Mouse (Mus musculus): ENCODE measurements at regions not wholly inside any gene's neighbourhood (a gene's known extent, or its start where the extent isn't known, plus 50 kb on each side); places are given as distances from the start of the nearest gene placed in this dataset.

GRCm38 (mm10) chr19:15146325-15146724 is 548.5 kb upstream of the Tle4 start:
- Histone ChIP-seq H3K4me2 (replicated peaks; ENCODE audit: low read depth, low read length) (no peak overlapping the region), H3K9ac (ENCODE audit: low read depth, low read length) (no peak overlapping the region), H3K36me3 (ENCODE audit: control insufficient read depth, insufficient read depth, low read length) (no peaks in the 10 kb centered on the region), H3K4me3 (ENCODE audit: low read length) (no peak overlapping the region), H3K9me3 (ENCODE audit: control insufficient read depth, low read length) (no peaks in the 10 kb centered on the region), H3K4me1 (ENCODE audit: control insufficient read depth, insufficient read depth, low read length) (no peaks in the 10 kb centered on the region), H3K27ac (ENCODE audit: low read depth, low read length) (no peak overlapping the region), H3K27me3 (ENCODE audit: control insufficient read depth, insufficient read depth, low read length) (no peaks in the 10 kb centered on the region)
- WGBS, result 89% methylated on average over 3 of the region's 3 CpGs
- no peak for ATAC-seq (ENCODE audit: low FRiP score, low TSS enrichment)

- H3K9ac ChIP-seq (ENCODE audit: low read depth, low read length), result no peak overlapping the region
- no peaks in the 10 kb centered on the region for H3K9me3 ChIP-seq (ENCODE audit: control insufficient read depth, low read length)
- WGBS, result 47% methylated on average over 4 of the region's 4 CpGs
- H3K4me3 ChIP-seq (ENCODE audit: low read length), result no peak overlapping the region
- H3K27me3 ChIP-seq (ENCODE audit: control insufficient read depth, insufficient read depth, low read length), result no peaks in the 10 kb centered on the region
- H3K36me3 ChIP-seq (ENCODE audit: control insufficient read depth, insufficient read depth, low read length), result no peaks in the 10 kb centered on the region
- H3K27ac ChIP-seq (ENCODE audit: low read depth, low read length), result no peak overlapping the region
- no peak for ATAC-seq (ENCODE audit: low FRiP score, low TSS enrichment)
- H3K4me1 ChIP-seq (ENCODE audit: control insufficient read depth, insufficient read depth, low read length), result no peaks in the 10 kb centered on the region
- H3K4me2 ChIP-seq (replicated peaks; ENCODE audit: low read depth, low read length), result no peak overlapping the region
Observed at GRCm38 (mm10) chr19:15127122-15127521, 529.3 kb upstream of the Tle4 start.

- H3K27me3 ChIP-seq (ENCODE audit: control insufficient read depth, insufficient read depth, low read length), result no peaks in the 10 kb centered on the region
- no peak overlapping the region for H3K4me2 ChIP-seq (replicated peaks; ENCODE audit: low read depth, low read length)
- no peak overlapping the region for H3K4me3 ChIP-seq (ENCODE audit: low read length)
- WGBS, result 92% methylated on average over 4 of the region's 4 CpGs
- no peak overlapping the region for H3K9ac ChIP-seq (ENCODE audit: low read depth, low read length)
- H3K27ac ChIP-seq (ENCODE audit: low read depth, low read length), result no peak overlapping the region
- H3K36me3 ChIP-seq (ENCODE audit: control insufficient read depth, insufficient read depth, low read length), result no peaks in the 10 kb centered on the region
- no peaks in the 10 kb centered on the region for H3K9me3 ChIP-seq (ENCODE audit: control insufficient read depth, low read length)
- ATAC-seq (ENCODE audit: low FRiP score, low TSS enrichment), result no peak
- no peaks in the 10 kb centered on the region for H3K4me1 ChIP-seq (ENCODE audit: control insufficient read depth, insufficient read depth, low read length)
Observed at GRCm38 (mm10) chr19:15108441-15109026, 510.7 kb upstream of the Tle4 start.

- Histone ChIP-seq H3K27me3 (ENCODE audit: control insufficient read depth, insufficient read depth, low read length) (no peaks in the 10 kb centered on the region), H3K27ac (ENCODE audit: low read depth, low read length) (no peak overlapping the region), H3K4me3 (ENCODE audit: low read length) (no peak overlapping the region), H3K9me3 (ENCODE audit: control insufficient read depth, low read length) (no peaks in the 10 kb centered on the region), H3K4me1 (ENCODE audit: control insufficient read depth, insufficient read depth, low read length) (no peaks in the 10 kb centered on the region), H3K4me2 (replicated peaks; ENCODE audit: low read depth, low read length) (no peak overlapping the region), H3K9ac (ENCODE audit: low read depth, low read length) (no peak overlapping the region), H3K36me3 (ENCODE audit: control insufficient read depth, insufficient read depth, low read length) (no peaks in the 10 kb centered on the region)
- 81% methylated on average over 1 of the region's 1 CpGs for WGBS
- no peak for ATAC-seq (ENCODE audit: low FRiP score, low TSS enrichment)
Observed at GRCm38 (mm10) chr19:15095054-15095453, 497.2 kb upstream of the Tle4 start.

- Histone ChIP-seq H3K27ac (ENCODE audit: low read depth, low read length) (no peak overlapping the region), H3K36me3 (ENCODE audit: control insufficient read depth, insufficient read depth, low read length) (no peaks in the 10 kb centered on the region), H3K4me1 (ENCODE audit: control insufficient read depth, insufficient read depth, low read length) (no peaks in the 10 kb centered on the region), H3K9me3 (ENCODE audit: control insufficient read depth, low read length) (no peaks in the 10 kb centered on the region), H3K4me2 (replicated peaks; ENCODE audit: low read depth, low read length) (no peak overlapping the region), H3K9ac (ENCODE audit: low read depth, low read length) (no peak overlapping the region), H3K4me3 (ENCODE audit: low read length) (no peak overlapping the region), H3K27me3 (ENCODE audit: control insufficient read depth, insufficient read depth, low read length) (no peaks in the 10 kb centered on the region)
- 72% methylated on average over 3 of the region's 3 CpGs for WGBS
- no peak for ATAC-seq (ENCODE audit: low FRiP score, low TSS enrichment)
Observed at GRCm38 (mm10) chr19:15093534-15093933, 495.7 kb upstream of the Tle4 start.

GRCm38 (mm10) chr19:15080638-15081037 is 482.8 kb upstream of the Tle4 start:
- ATAC-seq (ENCODE audit: low FRiP score, low TSS enrichment), result no peak
- Histone ChIP-seq H3K36me3 (ENCODE audit: control insufficient read depth, insufficient read depth, low read length) (no peaks in the 10 kb centered on the region), H3K4me1 (ENCODE audit: control insufficient read depth, insufficient read depth, low read length) (no peaks in the 10 kb centered on the region), H3K9ac (ENCODE audit: low read depth, low read length) (no peak overlapping the region), H3K4me2 (replicated peaks; ENCODE audit: low read depth, low read length) (no peak overlapping the region), H3K27ac (ENCODE audit: low read depth, low read length) (no peak overlapping the region), H3K9me3 (ENCODE audit: control insufficient read depth, low read length) (no peaks in the 10 kb centered on the region), H3K27me3 (ENCODE audit: control insufficient read depth, insufficient read depth, low read length) (no peaks in the 10 kb centered on the region), H3K4me3 (ENCODE audit: low read length) (no peak overlapping the region)
- 92% methylated on average over 4 of the region's 4 CpGs for WGBS

GRCm38 (mm10) chr19:15057801-15058200 is 459.9 kb upstream of the Tle4 start:
- no peak for ATAC-seq (ENCODE audit: low FRiP score, low TSS enrichment)

GRCm38 (mm10) chr19:15053582-15054141 is 455.8 kb upstream of the Tle4 start:
- Histone ChIP-seq H3K4me2 (replicated peaks; ENCODE audit: low read depth, low read length) (no peak overlapping the region), H3K4me3 (ENCODE audit: low read length) (no peak overlapping the region), H3K9me3 (ENCODE audit: control insufficient read depth, low read length) (no peaks in the 10 kb centered on the region), H3K4me1 (ENCODE audit: control insufficient read depth, insufficient read depth, low read length) (no peaks in the 10 kb centered on the region), H3K27ac (ENCODE audit: low read depth, low read length) (no peak overlapping the region), H3K36me3 (ENCODE audit: control insufficient read depth, insufficient read depth, low read length) (no peaks in the 10 kb centered on the region), H3K9ac (ENCODE audit: low read depth, low read length) (no peak overlapping the region), H3K27me3 (ENCODE audit: control insufficient read depth, insufficient read depth, low read length) (no peaks in the 10 kb centered on the region)
- WGBS, result 50% methylated on average over 3 of the region's 3 CpGs
- ATAC-seq (ENCODE audit: low FRiP score, low TSS enrichment), result no peak

More at GRCm38 (mm10) chr19:15057801-15058200, 459.9 kb upstream of the Tle4 start:
- Histone ChIP-seq H3K4me1 (ENCODE audit: control insufficient read depth, insufficient read depth, low read length) (no peaks in the 10 kb centered on the region), H3K27me3 (ENCODE audit: control insufficient read depth, insufficient read depth, low read length) (no peaks in the 10 kb centered on the region), H3K27ac (ENCODE audit: low read depth, low read length) (no peak overlapping the region), H3K4me3 (ENCODE audit: low read length) (no peak overlapping the region), H3K36me3 (ENCODE audit: control insufficient read depth, insufficient read depth, low read length) (no peaks in the 10 kb centered on the region), H3K9me3 (ENCODE audit: control insufficient read depth, low read length) (no peaks in the 10 kb centered on the region; the same call in 1 of the 2 replicates), H3K9ac (ENCODE audit: low read depth, low read length) (no peak overlapping the region), H3K4me2 (replicated peaks; ENCODE audit: low read depth, low read length) (no peak overlapping the region)
- WGBS, result 54% methylated on average over 3 of the region's 3 CpGs

GRCm38 (mm10) chr19:15052642-15053239 is 454.9 kb upstream of the Tle4 start:
- H3K27ac ChIP-seq (ENCODE audit: low read depth, low read length), result no peak overlapping the region
- no peaks in the 10 kb centered on the region for H3K36me3 ChIP-seq (ENCODE audit: control insufficient read depth, insufficient read depth, low read length)
- H3K4me3 ChIP-seq (ENCODE audit: low read length), result no peak overlapping the region
- H3K4me1 ChIP-seq (ENCODE audit: control insufficient read depth, insufficient read depth, low read length), result no peaks in the 10 kb centered on the region
- H3K9me3 ChIP-seq (ENCODE audit: control insufficient read depth, low read length), result no peaks in the 10 kb centered on the region
- no peaks in the 10 kb centered on the region for H3K27me3 ChIP-seq (ENCODE audit: control insufficient read depth, insufficient read depth, low read length)
- H3K9ac ChIP-seq (ENCODE audit: low read depth, low read length), result no peak overlapping the region
- whole genome bisulfite sequencing, result 73% methylated on average over 10 of the region's 10 CpGs
- ATAC-seq (ENCODE audit: low FRiP score, low TSS enrichment), result no peak
- H3K4me2 ChIP-seq (replicated peaks; ENCODE audit: low read depth, low read length), result no peak overlapping the region
